Mouse (Mus musculus) heart, postnatal 36 days (tissue): ENCODE measurements at regions not wholly inside any gene's neighbourhood (a gene's known extent, or its start where the extent isn't known, plus 50 kb on each side); places are given as distances from the start of the nearest gene placed in this dataset.

ENCODE experiments used
- DNase-seq, 2 experiments: peaks; one replicate each; pipeline ENCODE4 v3.0.0; 2021 to 2022
- intact Hi-C: fragments of 180-260 bp; cut with DNase I; formaldehyde crosslinking; loops from one replicate; pipeline ENCODE4 v1.15.1; 2025

GRCm38 (mm10) chr8:26851871-26852800 lies 125.0 kb upstream of the Zfp703 start:
- intact Hi-C loops: no loop called here
- no peak for DNase-seq

GRCm38 (mm10) chr8:26852921-26853320 lies 124.2 kb upstream of the Zfp703 start:
- intact Hi-C loops: no loop called here
- DNase-seq: no peak

- intact Hi-C loops: no loop called here
- no peak for DNase-seq
Observed at GRCm38 (mm10) chr8:26854557-26855238, 122.4 kb upstream of the Zfp703 start.

GRCm38 (mm10) chr8:26855256-26855655 lies 121.9 kb upstream of the Zfp703 start:
- intact Hi-C loops: no loop called here
- DNase-seq: no peak

GRCm38 (mm10) chr8:26864571-26864970 lies 112.6 kb upstream of the Zfp703 start:
- no peak for DNase-seq
- intact Hi-C loops: no loop called here

- intact Hi-C loops: no loop called here
- no peak for DNase-seq
Observed at GRCm38 (mm10) chr8:26864971-26865370, 112.2 kb upstream of the Zfp703 start.

- DNase-seq: no peak
- intact Hi-C loops: no loop called here
Observed at GRCm38 (mm10) chr8:26868101-26868848, 108.8 kb upstream of the Zfp703 start.

- intact Hi-C loops: no loop called here
- no peak for DNase-seq
Observed at GRCm38 (mm10) chr8:26868849-26869110, 108.3 kb upstream of the Zfp703 start.

- intact Hi-C loops: no loop called here
- no peak for DNase-seq
Observed at GRCm38 (mm10) chr8:26871838-26872237, 105.3 kb upstream of the Zfp703 start.

- no peak for DNase-seq
- intact Hi-C loops: no loop called here
Observed at GRCm38 (mm10) chr8:26872382-26872781, 104.7 kb upstream of the Zfp703 start.

GRCm38 (mm10) chr8:26872815-26873214 lies 104.3 kb upstream of the Zfp703 start:
- peak in 1 of 2 experiments; percentile 30 for DNase-seq
- intact Hi-C loops: no loop called here

- no peak for DNase-seq
- intact Hi-C loops: loop anchor here (5.0 kb wide), 1 partner anchor 38 kb away; no protein-coding TSS in a partner anchor
Observed at GRCm38 (mm10) chr8:26880177-26880576, 96.9 kb upstream of the Zfp703 start.

- intact Hi-C loops: loop anchor here (5.0 kb wide), 1 partner anchor 39 kb away; no protein-coding TSS in a partner anchor
- DNase-seq: no peak
Observed at GRCm38 (mm10) chr8:26881268-26882120, 95.6 kb upstream of the Zfp703 start.

- no peak for DNase-seq
- intact Hi-C loops: loop anchor here (5.0 kb wide), 1 partner anchor 40 kb away; no protein-coding TSS in a partner anchor
Observed at GRCm38 (mm10) chr8:26882616-26883015, 94.5 kb upstream of the Zfp703 start.

- peak in 1 of 2 experiments; percentile 22 for DNase-seq
- intact Hi-C loops: loop anchor here (5.0 kb wide), 1 partner anchor 41 kb away; no protein-coding TSS in a partner anchor
Observed at GRCm38 (mm10) chr8:26883285-26883684, 93.8 kb upstream of the Zfp703 start.

- DNase-seq: peak in 1 of 2 experiments; percentile 15
- intact Hi-C loops: loop anchor here (5.0 kb wide), 1 partner anchor 41 kb away; no protein-coding TSS in a partner anchor
Observed at GRCm38 (mm10) chr8:26883770-26884169, 93.4 kb upstream of the Zfp703 start.

GRCm38 (mm10) chr8:26884350-26884749 lies 92.8 kb upstream of the Zfp703 start:
- intact Hi-C loops: loop anchor here (5.0 kb wide), 1 partner anchor 42 kb away; no protein-coding TSS in a partner anchor
- DNase-seq: no peak

- intact Hi-C loops: loop anchor here (5.0 kb wide), 1 partner anchor 198 kb away; no protein-coding TSS in a partner anchor
- DNase-seq: peak in 1 of 2 experiments; percentile 10
Observed at GRCm38 (mm10) chr8:26885365-26885764, 91.8 kb upstream of the Zfp703 start.

GRCm38 (mm10) chr8:26886783-26887486 lies 90.2 kb upstream of the Zfp703 start:
- DNase-seq: peak in 1 of 2 experiments; percentile 27
- intact Hi-C loops: loop anchor here (5.0 kb wide), 1 partner anchor 200 kb away; no protein-coding TSS in a partner anchor
